Mouse (Mus musculus): ENCODE data around the gene Krt72. TPM values are rescaled to one million over a fixed set of nuclear protein-coding genes. Genes with fewer than 3 reads are reported as not detected.

Gene Krt72
- polyA plus RNA-seq, 1 experiment from 2014 or later: not detected

DNA sequence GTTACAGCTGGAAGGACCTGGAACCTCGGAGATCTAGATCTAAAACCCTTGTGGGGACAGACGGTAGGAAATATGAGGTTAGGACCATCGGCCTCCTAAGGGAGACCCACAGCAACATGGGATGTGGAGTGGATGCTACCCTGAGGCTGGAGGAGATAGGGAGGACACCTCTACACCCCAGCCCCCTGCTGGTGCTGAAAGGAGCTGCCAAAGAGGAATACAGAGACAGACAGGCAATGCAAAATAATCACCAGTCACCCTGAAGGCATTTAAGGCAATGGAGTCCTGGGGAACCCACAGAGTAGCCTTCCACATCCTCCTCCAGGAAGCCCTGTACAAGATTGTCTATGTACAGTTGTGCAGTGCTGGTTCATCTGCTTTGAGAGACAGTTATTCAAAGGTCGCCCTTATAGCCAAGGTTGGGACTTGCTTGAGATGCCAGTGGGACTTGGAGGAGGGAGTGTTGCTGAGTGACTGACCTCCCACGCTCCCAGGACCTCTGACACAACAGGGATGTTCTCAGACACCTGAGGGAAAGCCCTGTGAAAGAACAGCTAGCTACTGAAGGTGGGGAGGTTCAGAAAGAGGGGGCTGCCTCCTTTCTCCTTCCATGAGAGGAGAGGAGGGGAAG, 14.1 kb downstream of the Krt72 start:
- WGBS: 63% methylated on average over 5 of the region's 5 CpGs
- Histone ChIP-seq H3K9ac (no peak overlapping the region), H3K36me3 (no peaks in the 10 kb centered on the region), H3K4me3 (no peak overlapping the region), H3K27me3 (replicated peaks) (peaks cover 77% of the 10 kb centered on the region), H3K9me3 (no peaks in the 10 kb centered on the region), H3K27ac (replicated peaks) (no peak overlapping the region), H3K4me2 (no peak overlapping the region), H3K4me1 (no peaks in the 10 kb centered on the region)
- ATAC-seq (ENCODE audit: extremely low read depth, insufficient number of reproducible peaks, low FRiP score, low TSS enrichment): no peak

GRCm38 (mm10) chr15:101770226-101770625, 16.0 kb downstream of the Krt72 start:
- no peak for ATAC-seq (ENCODE audit: extremely low read depth, insufficient number of reproducible peaks, low FRiP score, low TSS enrichment)
- no peak overlapping the region for H3K4me2 ChIP-seq
- no peaks in the 10 kb centered on the region for H3K9me3 ChIP-seq
- H3K27ac ChIP-seq (replicated peaks): no peak overlapping the region
- no peak overlapping the region for H3K4me3 ChIP-seq
- no peaks in the 10 kb centered on the region for H3K36me3 ChIP-seq
- peaks cover 85% of the 10 kb centered on the region for H3K27me3 ChIP-seq (replicated peaks)
- H3K9ac ChIP-seq: no peak overlapping the region
- 24% methylated on average over 8 of the region's 8 CpGs for WGBS
- H3K4me1 ChIP-seq: no peaks in the 10 kb centered on the region

- Histone ChIP-seq H3K9ac (no peak within 1 kb of the TSS), H3K9me3 (no peaks in the 10 kb centered on the region), H3K4me1 (no peaks in the 10 kb centered on the region), H3K36me3 (no peaks in the 10 kb centered on the region), H3K4me3 (no peak within 1 kb of the TSS), H3K27ac (replicated peaks) (no peak within 1 kb of the TSS), H3K27me3 (replicated peaks) (peaks cover 63% of the 10 kb centered on the region), H3K4me2 (no peak within 1 kb of the TSS)
- WGBS: 47% methylated on average over 14 of the region's 14 CpGs
- no peak for ATAC-seq (ENCODE audit: extremely low read depth, insufficient number of reproducible peaks, low FRiP score, low TSS enrichment)
These were observed 43.5 kb downstream of the Krt72 start, which contains the start of gene Krt71 for GRCm38 (mm10) chr15:101742711-101743110. Gene Krt71, minus strand, starts transcription at chr15:101743109.

GRCm38 (mm10) chr15:101737786-101738185, 48.5 kb downstream of the Krt72 start:
- no peak overlapping the region for H3K4me2 ChIP-seq
- no peak for ATAC-seq (ENCODE audit: extremely low read depth, insufficient number of reproducible peaks, low FRiP score, low TSS enrichment)
- H3K4me1 ChIP-seq: no peaks in the 10 kb centered on the region
- H3K27me3 ChIP-seq (replicated peaks): peaks cover 48% of the 10 kb centered on the region
- WGBS: 70% methylated on average over 7 of the region's 7 CpGs
- H3K4me3 ChIP-seq: no peak overlapping the region
- no peak overlapping the region for H3K9ac ChIP-seq
- H3K27ac ChIP-seq (replicated peaks): no peak overlapping the region
- H3K36me3 ChIP-seq: no peaks in the 10 kb centered on the region
- no peaks in the 10 kb centered on the region for H3K9me3 ChIP-seq

DNA sequence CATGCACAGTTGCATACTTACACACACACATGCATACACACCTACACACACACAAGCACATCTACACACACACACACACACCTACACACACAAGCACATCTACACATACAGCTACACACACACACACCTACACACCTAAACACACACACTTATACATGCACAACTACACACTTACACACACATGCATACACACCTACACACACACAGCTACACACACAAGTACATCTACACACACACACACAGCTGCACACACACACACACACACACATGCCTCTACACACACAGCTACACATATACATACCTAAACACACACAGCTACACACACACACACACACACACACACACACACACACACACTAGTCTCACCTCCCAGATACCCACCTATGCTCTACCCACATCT, 55.6 kb downstream of the Krt72 start:
- no peak overlapping the region for H3K9ac ChIP-seq
- H3K4me3 ChIP-seq: no peak overlapping the region
- H3K4me2 ChIP-seq: no peak overlapping the region
- no peaks in the 10 kb centered on the region for H3K4me1 ChIP-seq
- no peaks in the 10 kb centered on the region for H3K36me3 ChIP-seq
- no peaks in the 10 kb centered on the region for H3K9me3 ChIP-seq
- H3K27me3 ChIP-seq (replicated peaks): peaks cover 28% of the 10 kb centered on the region
- no peak for ATAC-seq (ENCODE audit: extremely low read depth, insufficient number of reproducible peaks, low FRiP score, low TSS enrichment)
- no peak overlapping the region for H3K27ac ChIP-seq (replicated peaks)

Other genes with a start within 250 kb of the Krt72 start
- gene Krt82, start 235.8 kb downstream of the Krt72 start, polyA plus RNA-seq (2015; fragmentation: Nextera tagmentation; extraction: Ambion mirVana): not detected in 2 replicates
- not detected in 2 replicates for gene Krt90, start 223.5 kb downstream of the Krt72 start, polyA plus RNA-seq (2015; fragmentation: Nextera tagmentation; extraction: Ambion mirVana)
- not detected in 2 replicates for gene Krt75, start 212.6 kb downstream of the Krt72 start, polyA plus RNA-seq (2015; fragmentation: Nextera tagmentation; extraction: Ambion mirVana)
- gene Gm5414, start 158.3 kb downstream of the Krt72 start, polyA plus RNA-seq (2015; fragmentation: Nextera tagmentation; extraction: Ambion mirVana): not detected in 2 replicates
- gene Gm5478, start 139.1 kb downstream of the Krt72 start, polyA plus RNA-seq (2015; fragmentation: Nextera tagmentation; extraction: Ambion mirVana): not detected in 2 replicates
- not detected in 2 replicates for gene Krt6b, start 106.2 kb downstream of the Krt72 start, polyA plus RNA-seq (2015; fragmentation: Nextera tagmentation; extraction: Ambion mirVana)
- gene Krt6a, start 92.2 kb downstream of the Krt72 start, polyA plus RNA-seq (2015; fragmentation: Nextera tagmentation; extraction: Ambion mirVana): not detected in 2 replicates
- 0.59 and 3.6 TPM in 2 replicates for gene Krt5, start 73.6 kb downstream of the Krt72 start, polyA plus RNA-seq (2015; fragmentation: Nextera tagmentation; extraction: Ambion mirVana)
- not detected in 2 replicates for gene Krt71, start 43.4 kb downstream of the Krt72 start, polyA plus RNA-seq (2015; fragmentation: Nextera tagmentation; extraction: Ambion mirVana)
- not detected in 2 replicates for gene Krt73, start 15.9 kb upstream of the Krt72 start, polyA plus RNA-seq (2015; fragmentation: Nextera tagmentation; extraction: Ambion mirVana)
- not detected in 2 replicates for gene Krt2, start 31.7 kb upstream of the Krt72 start, polyA plus RNA-seq (2015; fragmentation: Nextera tagmentation; extraction: Ambion mirVana)
- 0.28 and 0.41 TPM in 2 replicates for gene Krt1, start 64.3 kb upstream of the Krt72 start, polyA plus RNA-seq (2015; fragmentation: Nextera tagmentation; extraction: Ambion mirVana)
- gene Krt77, start 83.2 kb upstream of the Krt72 start, polyA plus RNA-seq (2015; fragmentation: Nextera tagmentation; extraction: Ambion mirVana): not detected in 2 replicates
- not detected in 2 replicates for gene Krt76, start 106.5 kb upstream of the Krt72 start, polyA plus RNA-seq (2015; fragmentation: Nextera tagmentation; extraction: Ambion mirVana)
- gene Krt4, start 138.3 kb upstream of the Krt72 start, polyA plus RNA-seq (2015; fragmentation: Nextera tagmentation; extraction: Ambion mirVana): 0.06 and 0.07 TPM in 2 replicates
- 0.45 and 0.56 TPM in 2 replicates for gene Krt79, start 153.9 kb upstream of the Krt72 start, polyA plus RNA-seq (2015; fragmentation: Nextera tagmentation; extraction: Ambion mirVana)
- not detected in 2 replicates for gene Krt78, start 167.8 kb upstream of the Krt72 start, polyA plus RNA-seq (2015; fragmentation: Nextera tagmentation; extraction: Ambion mirVana)
- 21.7 and 24.9 TPM in 2 replicates for gene Krt8, start 218.0 kb upstream of the Krt72 start, polyA plus RNA-seq (2015; fragmentation: Nextera tagmentation; extraction: Ambion mirVana)
- gene Krt18, start 241.7 kb upstream of the Krt72 start, polyA plus RNA-seq (2015; fragmentation: Nextera tagmentation; extraction: Ambion mirVana): 34.6 and 36.0 TPM in 2 replicates

Measured in heart, embryonic 13.5 days (tissue).